ENCODE assay signal across 17 mouse cellular contexts in genomic region chr12:82409686-82410472, GRCm38 (mm10).
DNase-seq lines count a peak whose midpoint lies in the region; ATAC-seq and TF ChIP-seq lines count a peak whose summit lies in the region.
"Had no signal": no experiment of that assay in that cellular context is flagged by ENCODE, and none has a peak within 500 bp of the region (broad histone marks: within the 10 kb centered on the region; RNA-seq: fewer than 3 reads in every experiment).

No protein-coding gene starts in this region.

- peak; percentile 15 for DNase-seq in cerebellum, adult 9-10 months
- DNase-seq in cerebellum, adult 11 months, result no peak
- DNase-seq in intestine, embryonic 14.5 days (ENCODE audit: low spot score), result no peak
- no peak for DNase-seq in lung, postnatal 10 days
- no peak for DNase-seq in adrenal gland, postnatal 4 days (ENCODE audit: low spot score in 2 of 2)
- DNase-seq: adrenal gland, adult 8-10 months; cerebellum, postnatal 25 days; heart, adult 11 months; kidney, postnatal 10 days; right cerebral cortex, postnatal 4 days had no signal

- 56% methylated on average over 7 of the region's 7 CpGs for WGBS in intestine, embryonic 14.5 days
- 52% methylated on average over 7 of the region's 7 CpGs for WGBS in intestine, postnatal 0 days
- WGBS in lung, embryonic 15.5 days, result 59% methylated on average over 7 of the region's 7 CpGs
- WGBS in stomach, embryonic 15.5 days, result 48% methylated on average over 7 of the region's 7 CpGs

- H3K36me3 ChIP-seq in intestine, embryonic 14.5 days (ENCODE audit: control insufficient read depth, insufficient read depth, low read length), result 0 out of 2 replicates have a peak, but pooled peaks cover 10% of the 10 kb centered on the region
- H3K36me3 ChIP-seq in intestine, postnatal 0 days (ENCODE audit: control insufficient read depth, insufficient read depth), result peaks cover 22% of the 10 kb centered on the region
- no peaks in the 10 kb centered on the region for H3K36me3 ChIP-seq in lung, embryonic 15.5 days
- H3K36me3 ChIP-seq in stomach, embryonic 15.5 days, result no peaks in the 10 kb centered on the region
- H3K36me3 ChIP-seq: hindbrain, embryonic 15.5 days had no signal

- H3K27ac ChIP-seq in intestine, embryonic 14.5 days (ENCODE audit: low read depth), result peak overlapping the region; percentile 39
- H3K27ac ChIP-seq in intestine, postnatal 0 days (ENCODE audit: low read depth, low read length), result no peak overlapping the region
- H3K27ac ChIP-seq in lung, embryonic 15.5 days, result peak overlapping the region; percentile 7; the same call in 1 of the 2 replicates
- H3K27ac ChIP-seq in stomach, embryonic 15.5 days, result peak overlapping the region; percentile 59; the same call in 1 of the 2 replicates
- H3K27ac ChIP-seq: hindbrain, embryonic 15.5 days; limb, embryonic 10.5 days; liver, embryonic 12.5 days had no signal

- H3K9ac ChIP-seq in intestine, embryonic 14.5 days (ENCODE audit: low read length), result no peak overlapping the region
- H3K9ac ChIP-seq in intestine, postnatal 0 days (ENCODE audit: low read depth, low read length), result no peak overlapping the region
- no peak overlapping the region for H3K9ac ChIP-seq in lung, embryonic 15.5 days
- no peak overlapping the region for H3K9ac ChIP-seq in stomach, embryonic 15.5 days
- H3K9ac ChIP-seq: hindbrain, embryonic 15.5 days; liver, embryonic 12.5 days had no signal

- H3K9me3 ChIP-seq in intestine, embryonic 14.5 days (ENCODE audit: control insufficient read depth, low read length), result no peaks in the 10 kb centered on the region
- H3K9me3 ChIP-seq in intestine, postnatal 0 days (ENCODE audit: control insufficient read depth), result no peaks in the 10 kb centered on the region
- no peaks in the 10 kb centered on the region for H3K9me3 ChIP-seq in lung, embryonic 15.5 days
- no peaks in the 10 kb centered on the region for H3K9me3 ChIP-seq in stomach, embryonic 15.5 days
- H3K9me3 ChIP-seq: hindbrain, embryonic 15.5 days; limb, embryonic 10.5 days; liver, embryonic 12.5 days had no signal

- H3K4me3 ChIP-seq in intestine, embryonic 14.5 days (ENCODE audit: low read depth, low read length), result no peak overlapping the region
- no peak overlapping the region for H3K4me3 ChIP-seq in intestine, postnatal 0 days (ENCODE audit: low read depth, low read length)
- no peak overlapping the region for H3K4me3 ChIP-seq in lung, embryonic 15.5 days
- no peak overlapping the region for H3K4me3 ChIP-seq in stomach, embryonic 15.5 days (replicated peaks)
- H3K4me3 ChIP-seq: hindbrain, embryonic 15.5 days; limb, embryonic 10.5 days; liver, embryonic 12.5 days had no signal

- no peaks in the 10 kb centered on the region for H3K27me3 ChIP-seq in intestine, embryonic 14.5 days (replicated peaks; ENCODE audit: control insufficient read depth, insufficient read depth, low read length)
- no peaks in the 10 kb centered on the region for H3K27me3 ChIP-seq in intestine, postnatal 0 days (replicated peaks; ENCODE audit: control insufficient read depth, insufficient read depth, low read length)
- no peaks in the 10 kb centered on the region for H3K27me3 ChIP-seq in lung, embryonic 15.5 days
- H3K27me3 ChIP-seq in stomach, embryonic 15.5 days (replicated peaks), result no peaks in the 10 kb centered on the region
- H3K27me3 ChIP-seq: hindbrain, embryonic 15.5 days; liver, embryonic 12.5 days had no signal

- H3K4me2 ChIP-seq in intestine, embryonic 14.5 days (ENCODE audit: low read length), result no peak overlapping the region
- H3K4me2 ChIP-seq in intestine, postnatal 0 days (replicated peaks; ENCODE audit: low read depth), result no peak overlapping the region
- no peak overlapping the region for H3K4me2 ChIP-seq in lung, embryonic 15.5 days
- no peak overlapping the region for H3K4me2 ChIP-seq in stomach, embryonic 15.5 days
- H3K4me2 ChIP-seq: hindbrain, embryonic 15.5 days; liver, embryonic 12.5 days had no signal

- ATAC-seq in intestine, embryonic 14.5 days (replicated peaks; ENCODE audit: low FRiP score, low TSS enrichment, low read depth), result no peak
- no peak for ATAC-seq in intestine, postnatal 0 days
- ATAC-seq in lung, embryonic 15.5 days (ENCODE audit: borderline replicate concordance, extremely low read depth, low FRiP score, low TSS enrichment), result peak; percentile 10; the same call in 1 of the 2 replicates
- no peak for ATAC-seq in stomach, embryonic 15.5 days (ENCODE audit: insufficient read depth, low FRiP score, low read depth)
- ATAC-seq: liver, embryonic 12.5 days; midbrain, embryonic 16.5 days had no signal

- TF ChIP-seq CTCF in intestine, postnatal 0 days (IDR thresholded peaks at IDR 0.05; ENCODE audit: low read depth), result no peak

- peaks cover 6% of the 10 kb centered on the region; the same call in 1 of the 2 replicates for H3K4me1 ChIP-seq in intestine, embryonic 14.5 days (replicated peaks; ENCODE audit: control insufficient read depth, insufficient read depth, low read length)
- 0 out of 2 replicates have a peak, but pooled peaks cover 4% of the 10 kb centered on the region for H3K4me1 ChIP-seq in intestine, postnatal 0 days (replicated peaks; ENCODE audit: control insufficient read depth, insufficient read depth, low read length)
- peaks cover 31% of the 10 kb centered on the region for H3K4me1 ChIP-seq in lung, embryonic 15.5 days
- H3K4me1 ChIP-seq in stomach, embryonic 15.5 days, result peaks cover 8% of the 10 kb centered on the region
- H3K4me1 ChIP-seq: limb, embryonic 10.5 days; liver, embryonic 12.5 days had no signal
